Mouse (Mus musculus) spleen, postnatal 10 days (tissue): ENCODE measurements around the gene Plekhm2.

Source experiments
- DNase-seq, 2 experiments: peaks; one replicate each; pipeline ENCODE4 v3.0.0; 2021 to 2022; ENCODE audit warnings: low spot score in 2 of 2

The Plekhm2 gene

GRCm38 (mm10) chr4:141632111-141632873 lies 32.4 kb downstream of the Plekhm2 start:
- DNase-seq = no peak

- DNase-seq = no peak
These were observed 33.4 kb downstream of the Plekhm2 start for GRCm38 (mm10) chr4:141631250-141631649.

GRCm38 (mm10) chr4:141630021-141630420 lies 34.7 kb downstream of the Plekhm2 start:
- DNase-seq = no peak

GRCm38 (mm10) chr4:141628661-141629060 lies 36.0 kb downstream of the Plekhm2 start:
- DNase-seq = no peak

- no peak for DNase-seq
These were observed 37.2 kb downstream of the Plekhm2 start for GRCm38 (mm10) chr4:141627502-141627901.

GRCm38 (mm10) chr4:141625774-141626550 lies 38.7 kb downstream of the Plekhm2 start:
- no peak for DNase-seq

GRCm38 (mm10) chr4:141624983-141625773 lies 39.5 kb downstream of the Plekhm2 start:
- DNase-seq = no peak

- DNase-seq = no peak
These were observed 40.6 kb downstream of the Plekhm2 start for GRCm38 (mm10) chr4:141624134-141624533.

GRCm38 (mm10) chr4:141623666-141624065 lies 41.0 kb downstream of the Plekhm2 start, which contains the start of gene Slc25a34:
Slc25a34 (minus strand) TSS chr4:141623821.
- DNase-seq = no peak

- no peak for DNase-seq
These were observed 41.7 kb downstream of the Plekhm2 start for GRCm38 (mm10) chr4:141623037-141623436.

- DNase-seq = no peak
These were observed 42.1 kb downstream of the Plekhm2 start for GRCm38 (mm10) chr4:141622580-141622979.

GRCm38 (mm10) chr4:141622091-141622490 lies 42.6 kb downstream of the Plekhm2 start:
- DNase-seq = no peak

- DNase-seq = no peak
These were observed 43.4 kb downstream of the Plekhm2 start for GRCm38 (mm10) chr4:141621297-141621696.

GRCm38 (mm10) chr4:141619299-141619883 lies 45.3 kb downstream of the Plekhm2 start:
- no peak for DNase-seq

- peak; percentile 40 to 79 for DNase-seq
These were observed 46.0 kb downstream of the Plekhm2 start, which contains the start of gene Tmem82 for GRCm38 (mm10) chr4:141618565-141619243. Tmem82 (minus strand) TSS chr4:141618633.

GRCm38 (mm10) chr4:141617863-141618564 lies 46.7 kb downstream of the Plekhm2 start:
- DNase-seq = peak in 1 of 2 experiments; percentile 25

- peak; percentile 38 to 79 for DNase-seq
These were observed 47.4 kb downstream of the Plekhm2 start for GRCm38 (mm10) chr4:141617299-141617698.

- no peak for DNase-seq
These were observed 47.9 kb downstream of the Plekhm2 start for GRCm38 (mm10) chr4:141616811-141617210.

- no peak for DNase-seq
These were observed 49.8 kb downstream of the Plekhm2 start for GRCm38 (mm10) chr4:141614946-141615345.

- DNase-seq = no peak
These were observed 55.2 kb downstream of the Plekhm2 start for GRCm38 (mm10) chr4:141609538-141609937.
